Mouse (Mus musculus) T-helper 17 cell (primary cell): ENCODE data around the gene Gsc2.

ENCODE experiments used
- in situ Hi-C, 2 experiments: fragments of 300-600 bp; cut with MboI, MseI; formaldehyde crosslinking; loops; 1 replicate in 1 of 2; 2 replicates in 1 of 2; pipeline ENCODE4 v1.15.1; 2025; ENCODE audit warnings: high pct_unique_total_duplicates in 2 of 2

The Gsc2 gene

DNA sequence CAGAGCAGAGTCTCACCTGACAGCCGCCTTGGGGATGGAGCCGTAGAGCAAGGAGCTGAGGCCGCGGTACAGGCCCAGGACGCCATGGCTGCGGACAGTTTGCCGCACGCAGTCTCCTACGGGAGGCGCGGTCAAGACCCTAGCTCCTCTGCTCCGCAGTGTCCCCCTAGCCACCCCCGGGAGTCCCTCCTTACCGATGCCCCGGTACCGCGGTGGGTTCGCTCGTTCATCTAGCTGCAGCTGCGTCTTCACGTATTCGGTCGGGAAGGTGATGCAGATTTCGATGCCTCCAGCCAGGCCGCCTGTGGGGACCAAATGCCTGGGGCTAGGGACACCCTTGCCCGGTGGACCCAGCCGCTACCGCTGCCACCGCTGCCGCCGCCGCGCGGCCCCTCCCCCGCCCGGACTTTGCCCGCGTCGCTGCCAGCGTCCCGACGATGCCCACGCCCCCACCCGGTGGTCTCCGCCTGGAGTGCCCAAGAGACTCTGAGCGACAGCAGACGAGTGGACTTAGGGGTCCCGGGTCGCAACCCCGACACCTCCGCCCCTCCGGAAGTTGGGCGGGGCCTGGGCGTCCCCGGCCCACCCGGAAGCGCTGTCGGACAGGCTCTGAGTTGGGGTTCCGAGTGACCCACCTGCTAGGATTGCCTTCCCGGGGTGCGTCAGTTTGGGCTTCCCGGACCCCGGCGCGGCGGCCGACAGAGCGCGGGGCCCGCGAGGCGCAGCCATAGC is 12.7 kb upstream of the Gsc2 start:
- in situ Hi-C loops: no loop called here

- in situ Hi-C loops: no loop called here
Observed at GRCm38 (mm10) chr16:17922163-17922538, 7.3 kb upstream of the Gsc2 start.

DNA sequence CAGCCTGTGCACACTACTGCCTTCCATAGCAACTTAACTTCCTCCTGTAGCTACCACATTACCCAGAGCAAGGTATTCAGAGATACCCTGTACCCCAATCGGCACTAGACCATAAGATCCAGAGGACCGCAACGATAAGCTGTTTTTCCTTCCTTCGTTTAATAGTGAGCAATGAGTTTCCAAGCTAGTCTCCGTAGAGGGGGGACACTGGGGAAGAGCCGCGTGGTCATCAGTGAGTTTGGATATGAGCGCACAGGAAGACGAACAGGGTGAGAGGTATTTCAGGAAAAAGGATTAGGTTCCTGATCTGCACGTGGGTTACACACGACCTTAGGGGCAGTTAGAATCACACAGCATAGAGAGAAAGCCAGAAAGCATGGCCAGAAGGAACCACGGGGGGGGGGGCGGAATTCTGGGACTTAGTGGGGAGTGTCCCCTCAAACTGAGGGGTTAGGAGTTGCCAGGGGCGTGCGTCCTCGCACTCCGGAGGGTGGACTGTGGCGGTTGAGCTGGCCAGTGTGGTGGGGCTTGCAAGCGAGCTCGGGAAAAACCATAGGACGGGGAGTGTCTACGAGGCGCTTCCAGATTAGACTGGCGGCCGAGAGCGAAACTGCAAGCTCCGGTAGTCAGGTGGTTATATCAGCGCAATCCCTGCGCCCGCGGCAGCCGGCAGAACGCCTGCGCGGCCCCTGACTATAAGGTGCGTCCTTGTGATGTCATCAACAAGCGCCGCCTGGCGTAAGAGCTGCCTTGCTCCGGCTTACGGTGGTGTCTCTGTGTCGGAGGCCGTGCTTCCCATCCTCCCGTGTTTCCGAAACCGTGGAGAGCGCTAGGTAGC is 6.7 kb upstream of the Gsc2 start:
- in situ Hi-C loops: no loop called here

GRCm38 (mm10) chr16:17920586-17920985 is 5.7 kb upstream of the Gsc2 start:
- in situ Hi-C loops: no loop called here

GRCm38 (mm10) chr16:17911052-17911595 is 3.7 kb downstream of the Gsc2 start, which contains the start of gene Ess2:
Gene Ess2 (minus strand): TSS chr16:17911348.
- in situ Hi-C loops: loop anchor here in 1 of 2 experiments (5.0 kb wide), 1 partner anchor 704 kb away; the partner anchor contains the start of gene Rimbp3

- in situ Hi-C loops: no loop called here
Observed at GRCm38 (mm10) chr16:17898462-17898861, 16.4 kb downstream of the Gsc2 start, which contains the start of the genes Dgcr2 and Tssk2. Gene Dgcr2 (minus strand): TSS chr16:17898562. Gene Tssk2 (plus strand): TSS chr16:17898637.

GRCm38 (mm10) chr16:17896091-17896490 is 18.8 kb downstream of the Gsc2 start:
- in situ Hi-C loops: no loop called here

GRCm38 (mm10) chr16:17893923-17894322 is 20.9 kb downstream of the Gsc2 start, which contains the start of gene Tssk1:
Gene Tssk1 (plus strand): TSS chr16:17894223.
- in situ Hi-C loops: no loop called here

DNA sequence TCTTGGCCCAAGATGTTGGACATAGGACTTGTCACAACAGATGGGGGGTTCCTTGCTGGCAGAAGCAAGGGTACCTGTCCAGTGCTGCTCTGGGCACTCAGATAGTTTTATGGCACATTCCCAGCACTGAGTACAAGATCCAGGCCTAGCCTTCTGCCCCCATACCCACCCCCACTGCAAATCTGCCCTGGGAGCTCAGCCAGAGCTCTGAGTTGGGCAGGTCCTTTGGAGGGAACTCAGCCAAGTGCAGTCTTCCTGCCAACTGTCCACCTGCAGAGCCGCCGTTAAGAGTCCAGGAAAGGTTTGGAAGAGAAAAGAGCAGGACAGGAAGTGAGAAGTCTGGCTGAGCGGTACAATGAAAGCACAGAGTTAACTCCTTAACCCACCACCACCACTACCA is 22.3 kb downstream of the Gsc2 start:
- in situ Hi-C loops: no loop called here

GRCm38 (mm10) chr16:17891567-17891959 is 23.3 kb downstream of the Gsc2 start, which contains the start of gene Gm20518:
Gene Gm20518 (minus strand): TSS chr16:17891671.
- in situ Hi-C loops: no loop called here

DNA sequence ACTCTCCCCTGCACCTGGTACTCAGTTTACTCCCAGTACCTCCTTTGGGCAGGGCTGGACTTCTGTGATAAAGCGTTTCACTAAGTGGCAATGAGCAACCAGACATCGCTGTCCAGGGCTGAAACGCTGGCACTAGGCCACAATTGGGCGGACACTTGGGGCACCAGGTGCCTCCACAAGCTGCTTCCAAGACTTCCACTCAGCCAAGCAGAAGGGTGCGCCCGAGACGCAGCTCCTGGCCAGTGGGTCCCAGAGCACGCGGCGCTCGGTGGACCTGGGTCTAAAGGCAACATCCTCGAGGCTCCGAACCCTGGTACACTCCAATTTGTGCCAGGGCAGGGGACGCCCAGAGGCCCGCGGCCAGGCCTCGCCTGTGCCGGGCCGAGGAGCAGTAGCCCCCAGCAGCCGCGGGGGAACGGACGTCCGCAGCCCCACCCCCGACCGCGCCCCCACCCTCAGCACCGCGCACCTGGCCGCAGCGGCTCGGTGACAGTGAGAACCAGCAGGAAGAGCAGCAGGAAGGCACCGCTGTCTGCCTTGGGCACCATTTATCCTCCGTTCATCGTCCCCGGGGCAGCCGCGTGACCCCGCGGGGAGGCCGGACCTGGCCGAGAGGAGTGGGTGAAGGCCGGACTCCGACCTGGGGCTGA is 23.8 kb downstream of the Gsc2 start:
- in situ Hi-C loops: no loop called here

DNA sequence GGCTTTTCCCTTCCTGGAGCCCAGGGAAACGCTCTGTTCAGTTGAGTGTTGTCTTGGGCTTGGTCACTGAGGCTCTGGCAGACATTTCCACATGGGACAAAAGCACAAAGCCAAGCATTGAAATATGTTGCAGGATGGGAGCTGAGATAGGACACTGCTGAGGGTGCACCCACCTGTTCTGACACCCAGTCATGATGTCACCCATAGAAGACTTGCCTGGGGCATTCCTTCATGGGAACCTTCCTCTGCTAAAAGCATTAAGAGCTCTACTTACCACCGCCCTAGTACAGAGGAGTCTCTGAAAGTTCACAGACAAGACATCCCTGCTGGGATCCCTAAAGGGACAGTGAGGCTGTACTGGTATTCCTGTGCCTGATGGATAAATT is 24.5 kb downstream of the Gsc2 start:
- in situ Hi-C loops: no loop called here

DNA sequence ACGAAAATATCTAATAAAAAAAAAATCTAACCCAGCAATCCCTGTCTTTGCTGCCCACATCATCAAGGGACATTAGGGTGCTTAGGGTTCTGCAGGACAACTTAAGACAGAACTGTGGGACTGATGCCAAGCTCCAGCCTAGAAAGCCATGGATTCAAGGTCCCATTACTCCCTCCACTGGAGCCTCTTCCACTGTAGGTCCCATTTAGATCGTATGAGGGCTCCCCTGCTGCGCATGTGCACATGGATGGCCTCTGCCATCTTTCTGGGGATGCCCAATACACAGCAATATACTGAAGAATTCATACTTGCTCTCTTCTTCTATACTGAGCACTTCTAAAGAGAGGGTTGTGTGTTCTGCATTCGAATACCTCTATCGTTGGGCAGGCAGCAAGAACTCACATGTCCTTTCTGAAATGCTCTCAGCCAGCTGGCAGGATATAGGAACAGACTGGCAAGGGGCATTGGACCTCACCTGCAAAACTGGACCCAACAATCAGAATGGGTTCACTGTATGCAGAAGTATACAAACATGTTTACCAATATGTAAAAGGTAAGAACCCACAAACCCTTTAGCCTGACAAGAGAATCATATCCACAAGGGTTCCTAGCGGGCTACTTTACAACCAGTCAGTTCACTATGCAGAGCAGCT is 25.0 kb downstream of the Gsc2 start:
- in situ Hi-C loops: no loop called here

DNA sequence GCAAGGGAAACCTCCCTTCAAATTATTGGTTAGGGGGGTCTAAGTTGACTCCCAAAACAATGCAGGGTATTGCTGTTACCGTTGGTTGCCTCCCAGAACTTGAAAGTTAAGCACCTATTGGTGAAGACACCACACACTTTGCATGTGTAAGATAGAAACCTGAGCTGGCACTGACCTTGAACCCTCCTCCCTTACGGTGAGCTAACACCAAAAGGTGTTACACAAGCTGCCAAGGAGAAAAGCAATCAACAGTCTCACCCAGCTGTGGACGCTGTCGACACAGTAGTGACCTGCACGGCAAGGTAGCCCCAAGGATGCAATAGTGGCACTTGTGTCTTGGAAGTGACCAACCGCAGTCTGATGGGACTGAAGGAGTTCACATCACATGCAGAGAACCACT is 30.7 kb downstream of the Gsc2 start:
- in situ Hi-C loops: no loop called here

DNA sequence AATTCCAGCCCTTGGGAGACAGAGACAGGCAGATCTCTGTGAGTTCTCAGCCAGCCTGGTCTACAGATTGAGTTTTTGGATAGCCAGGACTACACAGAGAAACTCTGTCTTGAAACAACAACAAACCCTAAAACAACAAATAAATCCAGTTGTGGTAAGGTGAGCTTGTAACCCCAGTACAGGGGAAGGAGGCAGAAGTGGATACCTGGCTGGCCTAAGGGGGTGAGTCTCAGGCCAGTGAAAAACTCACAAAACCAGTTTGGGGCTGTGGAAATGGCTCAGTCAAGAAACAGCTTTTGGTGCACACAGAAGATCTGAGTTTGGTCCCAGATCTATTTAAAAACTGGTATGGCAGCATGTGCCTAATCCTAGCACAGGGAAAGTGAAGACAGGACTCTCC is 32.7 kb downstream of the Gsc2 start:
- in situ Hi-C loops: no loop called here

GRCm38 (mm10) chr16:17879571-17879970 is 35.3 kb downstream of the Gsc2 start:
- in situ Hi-C loops: no loop called here

DNA sequence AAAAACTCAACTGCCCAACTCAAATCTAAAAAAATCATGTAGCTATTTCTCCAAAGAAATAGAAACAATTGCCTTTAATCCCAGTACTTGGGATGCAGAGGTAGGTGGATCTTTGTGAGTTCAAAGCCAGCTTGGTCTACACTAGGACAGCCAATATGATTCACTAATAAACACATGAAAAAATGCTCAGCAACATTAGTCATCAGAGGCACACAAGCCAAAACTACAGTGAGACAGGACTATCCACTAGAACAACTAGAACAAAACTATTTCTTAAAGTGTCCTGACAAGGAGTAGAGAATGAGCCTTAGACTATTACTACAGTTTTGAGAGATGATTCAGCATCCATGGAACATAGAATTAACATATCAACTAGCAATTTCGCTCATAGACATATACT is 38.8 kb downstream of the Gsc2 start:
- in situ Hi-C loops: no loop called here

DNA sequence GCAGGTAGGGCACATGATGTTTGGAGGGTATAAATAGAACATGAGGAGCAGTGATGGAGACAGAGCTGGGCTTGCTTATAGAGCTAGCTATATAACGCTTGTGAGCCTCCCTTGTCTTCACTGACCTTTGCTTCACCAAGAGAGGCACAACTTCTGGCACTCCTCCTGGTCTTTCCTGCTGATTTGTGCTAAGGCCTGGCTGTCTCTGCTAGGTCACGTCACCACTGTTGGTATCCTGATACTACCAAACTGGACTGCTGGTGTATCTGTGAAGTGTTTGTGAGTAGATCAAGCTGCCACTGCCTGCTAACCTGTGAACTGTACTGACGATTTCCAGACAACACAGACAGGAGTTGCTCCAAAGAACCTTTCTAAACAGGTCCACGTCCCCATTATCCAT is 39.7 kb downstream of the Gsc2 start:
- in situ Hi-C loops: no loop called here

GRCm38 (mm10) chr16:17872995-17873394 is 41.9 kb downstream of the Gsc2 start:
- in situ Hi-C loops: no loop called here

DNA sequence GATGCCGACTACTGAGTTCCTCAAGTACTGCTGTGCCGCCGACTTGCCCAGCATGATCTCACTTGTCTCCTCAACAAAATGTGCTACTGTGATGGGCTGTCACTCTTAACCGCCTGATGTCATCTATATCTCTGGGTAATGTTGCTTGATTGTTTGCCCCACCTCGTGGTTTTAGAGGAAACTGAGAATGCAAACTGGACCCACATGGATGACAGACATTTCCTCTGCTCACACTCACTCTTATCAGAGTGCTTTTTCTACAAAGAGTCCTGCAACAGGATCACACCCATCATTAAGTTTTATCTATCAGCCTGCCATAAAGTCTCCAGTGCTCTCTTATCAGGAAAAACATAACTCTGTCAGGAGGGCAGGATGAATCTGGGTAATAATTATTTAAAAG is 43.6 kb downstream of the Gsc2 start:
- in situ Hi-C loops: no loop called here

GRCm38 (mm10) chr16:17865770-17866169 is 49.1 kb downstream of the Gsc2 start:
- in situ Hi-C loops: no loop called here
